Mouse (Mus musculus): Measurements from ENCODE around the gene Cdh15. TPM values are rescaled to one million over a fixed set of nuclear protein-coding genes. Genes with fewer than 3 reads are reported as not detected.

Gene Cdh15
- polyA plus RNA-seq, 1 experiment from 2014 or later: 0.11 TPM

DNA sequence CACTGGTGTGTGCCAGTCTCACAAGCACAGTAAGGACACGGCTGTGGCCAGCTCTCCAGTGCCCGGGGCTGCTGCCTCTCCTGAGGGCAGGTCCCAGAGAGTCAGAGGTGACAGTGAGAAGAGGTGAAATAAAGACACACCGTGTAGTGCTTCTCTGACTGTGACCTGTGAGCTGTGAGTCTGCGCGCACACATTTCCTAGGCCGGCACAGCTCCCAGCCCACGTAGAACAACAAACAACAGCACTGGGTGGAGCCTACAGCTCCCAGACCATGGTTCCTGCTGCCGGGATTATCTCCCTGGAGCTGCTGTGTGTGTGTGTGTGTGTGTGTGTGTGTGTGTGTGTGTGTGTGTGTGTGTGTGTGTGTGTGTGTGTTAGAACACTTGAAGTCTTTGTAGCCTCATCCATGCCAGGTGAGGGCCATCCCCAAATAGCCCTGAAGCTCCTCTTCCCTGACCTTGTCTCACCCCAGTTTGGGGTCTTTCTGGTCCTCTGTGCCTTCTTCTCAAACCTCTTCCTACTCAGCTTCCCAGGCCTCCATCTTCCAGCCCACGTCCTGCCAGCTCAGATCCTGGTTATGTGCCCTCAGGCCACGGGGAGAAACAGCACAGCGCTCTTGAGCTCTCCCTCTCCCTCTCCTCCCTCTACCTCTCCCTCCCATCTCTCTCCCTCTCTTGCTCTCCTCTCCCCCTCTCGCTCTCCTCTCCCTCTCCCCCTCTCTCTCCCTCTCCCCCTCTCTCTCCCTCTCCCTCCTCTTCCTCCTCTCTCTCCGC, 29.9 kb upstream of the Cdh15 start:
- 44% methylated on average over 13 of the region's 13 CpGs for WGBS
- H3K9me3 ChIP-seq (replicated peaks): no peaks in the 10 kb centered on the region
- no peaks in the 10 kb centered on the region for H3K4me1 ChIP-seq (replicated peaks)

DNA sequence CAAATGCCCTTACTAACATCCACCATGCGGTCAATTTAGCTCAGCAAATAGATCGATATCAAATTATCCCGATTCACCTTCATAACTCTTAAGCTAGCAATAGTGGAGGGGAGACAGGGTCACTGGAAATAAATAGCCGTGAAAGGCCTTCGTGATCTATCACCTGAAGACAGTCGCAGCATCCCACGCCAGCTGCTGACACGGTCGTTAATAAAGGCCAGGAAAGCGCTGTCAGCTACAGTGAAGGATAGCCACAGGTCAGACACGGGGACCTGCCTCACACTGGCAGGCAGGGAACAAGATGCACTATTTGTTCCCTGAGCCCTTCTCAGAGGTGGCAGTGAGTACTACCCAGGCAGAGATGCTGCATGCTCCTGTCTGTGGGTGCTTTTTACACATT, 28.0 kb upstream of the Cdh15 start:
- no peak for ATAC-seq (replicated peaks; ENCODE audit: insufficient number of reproducible peaks, insufficient read depth, low FRiP score, low read depth)
- Histone ChIP-seq H3K27ac (no peak overlapping the region), H3K27me3 (no peaks in the 10 kb centered on the region), H3K4me1 (replicated peaks) (no peaks in the 10 kb centered on the region), H3K4me2 (no peak overlapping the region), H3K9me3 (replicated peaks) (no peaks in the 10 kb centered on the region), H3K4me3 (no peak overlapping the region), H3K9ac (no peak overlapping the region), H3K36me3 (no peaks in the 10 kb centered on the region)
- WGBS: 61% methylated on average over 11 of the region's 11 CpGs

More for the DNA sequence above, 29.9 kb upstream of the Cdh15 start:
- Histone ChIP-seq H3K4me3 (no peak overlapping the region), H3K9ac (no peak overlapping the region), H3K27ac (no peak overlapping the region), H3K36me3 (no peaks in the 10 kb centered on the region), H3K4me2 (no peak overlapping the region), H3K27me3 (no peaks in the 10 kb centered on the region; the same call in 1 of the 2 replicates)
- ATAC-seq (replicated peaks; ENCODE audit: insufficient number of reproducible peaks, insufficient read depth, low FRiP score, low read depth): no peak

DNA sequence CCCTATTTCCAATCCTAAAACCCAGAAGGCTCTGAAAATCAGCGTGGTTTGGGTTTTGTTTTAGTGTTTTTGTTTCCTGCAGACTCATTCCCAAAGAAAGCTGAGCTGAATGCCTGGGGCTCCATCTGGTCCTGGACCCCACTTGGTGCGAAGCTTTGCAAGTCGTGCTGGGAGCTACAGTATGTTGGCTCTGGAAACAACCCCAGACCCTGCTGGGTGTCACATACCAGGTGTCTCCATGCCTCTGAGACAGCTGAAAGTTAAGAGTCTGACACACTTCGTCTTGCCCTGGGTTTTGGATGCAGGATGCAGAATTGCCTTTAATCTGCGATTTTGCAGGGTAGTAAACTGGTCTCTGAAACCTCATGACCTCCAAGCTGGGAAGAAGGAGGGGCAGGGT, 23.2 kb upstream of the Cdh15 start:
- WGBS: 35% methylated on average over 5 of the region's 5 CpGs
- H3K4me2 ChIP-seq: no peak overlapping the region
- ATAC-seq (replicated peaks; ENCODE audit: insufficient number of reproducible peaks, insufficient read depth, low FRiP score, low read depth): no peak
- H3K27ac ChIP-seq: no peak overlapping the region
- H3K4me1 ChIP-seq (replicated peaks): no peaks in the 10 kb centered on the region
- 0 out of 2 replicates have a peak, but pooled peaks cover 13% of the 10 kb centered on the region for H3K27me3 ChIP-seq
- no peaks in the 10 kb centered on the region for H3K36me3 ChIP-seq
- no peak overlapping the region for H3K4me3 ChIP-seq
- no peak overlapping the region for H3K9ac ChIP-seq
- no peaks in the 10 kb centered on the region for H3K9me3 ChIP-seq (replicated peaks)

DNA sequence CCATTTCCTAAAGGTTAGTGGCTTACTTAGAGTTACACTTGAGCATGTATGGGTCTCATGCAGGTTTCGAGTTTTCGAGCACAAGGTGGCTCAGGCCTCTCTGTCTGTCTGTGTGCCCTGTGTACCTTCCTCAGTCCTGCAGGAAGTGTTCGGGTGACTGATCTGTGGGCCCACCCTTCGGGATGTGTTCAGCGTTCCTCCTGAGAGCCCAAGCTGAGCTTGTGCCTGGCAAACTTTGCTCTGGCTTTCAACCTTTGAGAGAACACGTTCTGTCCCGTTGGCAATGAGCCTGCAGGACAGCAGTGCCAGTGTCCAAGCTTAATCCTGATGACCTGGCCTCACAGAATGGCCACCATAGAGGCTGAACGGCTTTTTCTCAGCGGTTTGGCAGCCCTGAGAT, 22.8 kb upstream of the Cdh15 start:
- no peaks in the 10 kb centered on the region for H3K36me3 ChIP-seq
- ATAC-seq (replicated peaks; ENCODE audit: insufficient number of reproducible peaks, insufficient read depth, low FRiP score, low read depth): no peak

DNA sequence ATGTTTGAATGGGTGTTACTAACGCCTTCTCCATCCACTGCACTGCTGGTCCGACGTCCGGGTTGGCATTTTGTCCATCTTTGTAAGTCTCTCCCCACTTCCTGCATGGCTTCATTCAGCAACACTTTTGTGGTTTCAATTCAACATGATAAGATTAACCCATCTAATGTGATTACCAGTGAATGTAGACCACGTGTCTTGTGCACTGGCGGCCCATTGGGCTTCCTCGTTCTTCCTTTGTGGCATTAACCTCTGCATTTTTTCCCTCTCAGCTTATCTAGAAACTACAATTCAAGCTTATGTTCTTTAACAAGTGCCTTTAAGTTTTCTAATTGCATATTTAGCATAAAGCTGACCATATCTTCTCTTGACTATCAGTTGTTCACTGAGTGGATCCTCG, 22.4 kb upstream of the Cdh15 start:
- no peak for ATAC-seq (replicated peaks; ENCODE audit: insufficient number of reproducible peaks, insufficient read depth, low FRiP score, low read depth)
- no peak overlapping the region for H3K27ac ChIP-seq
- no peak overlapping the region for H3K4me3 ChIP-seq
- H3K9me3 ChIP-seq (replicated peaks): no peaks in the 10 kb centered on the region
- no peak overlapping the region for H3K4me2 ChIP-seq
- H3K4me1 ChIP-seq (replicated peaks): no peaks in the 10 kb centered on the region
- H3K36me3 ChIP-seq: no peaks in the 10 kb centered on the region
- 58% methylated on average over 8 of the region's 8 CpGs for WGBS
- no peak overlapping the region for H3K9ac ChIP-seq
- H3K27me3 ChIP-seq: 0 out of 2 replicates have a peak, but pooled peaks cover 13% of the 10 kb centered on the region

More for the DNA sequence above, 22.8 kb upstream of the Cdh15 start:
- Histone ChIP-seq H3K4me2 (no peak overlapping the region), H3K9ac (no peak overlapping the region), H3K9me3 (replicated peaks) (no peaks in the 10 kb centered on the region), H3K4me3 (no peak overlapping the region), H3K27me3 (0 out of 2 replicates have a peak, but pooled peaks cover 13% of the 10 kb centered on the region), H3K4me1 (replicated peaks) (no peaks in the 10 kb centered on the region), H3K27ac (no peak overlapping the region)
- WGBS: 67% methylated on average over 9 of the region's 9 CpGs

DNA sequence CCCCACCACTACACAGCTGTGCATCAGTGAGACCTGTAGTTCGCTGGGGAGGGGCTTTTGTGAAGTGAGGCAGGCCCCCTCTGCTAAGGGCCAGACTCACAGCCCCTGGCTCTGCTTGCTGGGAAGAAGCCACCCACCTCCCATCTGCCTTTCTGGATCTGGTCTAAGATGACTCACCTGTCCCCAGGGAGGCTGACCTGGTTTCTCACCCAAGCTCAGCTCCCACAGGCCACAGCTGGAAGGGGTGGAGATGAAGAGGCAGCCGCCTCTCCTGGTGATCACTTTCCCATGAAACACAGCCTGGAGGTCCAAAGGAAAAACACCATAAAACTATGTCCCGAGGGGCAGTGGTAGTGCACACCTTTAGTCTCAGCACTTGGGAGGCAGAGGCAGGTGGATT, 18.4 kb upstream of the Cdh15 start:
- peaks cover 19% of the 10 kb centered on the region; the same call in 1 of the 2 replicates for H3K27me3 ChIP-seq

DNA sequence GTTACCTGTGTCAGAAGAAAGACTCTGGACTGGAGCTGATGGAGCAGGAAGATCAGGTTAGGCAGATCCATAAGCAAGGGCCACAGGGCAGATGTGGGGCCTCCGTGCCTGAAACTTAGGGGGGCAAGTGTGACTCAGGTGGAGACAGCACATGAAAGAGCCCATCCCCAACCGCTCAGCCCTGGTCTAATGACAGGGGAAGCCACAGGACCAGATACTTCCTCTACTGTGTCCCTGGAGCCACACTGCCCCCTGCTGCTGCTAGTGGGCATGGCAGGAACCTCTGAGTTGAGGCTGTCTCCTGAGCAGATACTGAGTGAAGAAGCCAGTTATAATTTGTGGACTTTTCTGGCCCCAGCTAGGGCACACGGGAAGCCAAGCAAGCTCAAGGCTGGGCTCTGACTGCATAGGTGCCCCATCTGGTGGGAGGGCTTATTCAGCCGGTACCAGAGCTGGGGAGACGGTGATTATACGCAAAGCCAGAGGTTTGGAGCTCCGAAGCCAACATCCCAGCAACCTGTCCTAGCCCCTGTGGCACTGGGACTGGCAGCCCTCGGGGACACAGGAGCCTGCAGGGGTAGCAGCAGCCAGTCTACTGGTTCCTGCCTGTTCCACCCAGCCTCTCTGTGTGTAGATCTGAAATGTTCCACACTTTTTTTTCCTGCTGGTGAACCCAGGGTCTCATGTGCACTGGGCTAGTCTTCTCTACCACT, 17.3 kb upstream of the Cdh15 start:
- Histone ChIP-seq H3K27ac (no peak overlapping the region), H3K4me2 (no peak overlapping the region), H3K9me3 (replicated peaks) (no peaks in the 10 kb centered on the region), H3K36me3 (no peaks in the 10 kb centered on the region), H3K27me3 (peaks cover 19% of the 10 kb centered on the region; the same call in 1 of the 2 replicates), H3K4me1 (replicated peaks) (no peaks in the 10 kb centered on the region), H3K4me3 (no peak overlapping the region), H3K9ac (no peak overlapping the region)
- peak; percentile 68 for ATAC-seq (replicated peaks; ENCODE audit: insufficient number of reproducible peaks, insufficient read depth, low FRiP score, low read depth)
- WGBS: 44% methylated on average over 8 of the region's 8 CpGs

More for the DNA sequence above, 18.4 kb upstream of the Cdh15 start:
- WGBS: 77% methylated on average over 3 of the region's 3 CpGs
- Histone ChIP-seq H3K9ac (no peak overlapping the region), H3K27ac (no peak overlapping the region), H3K4me3 (no peak overlapping the region), H3K4me1 (replicated peaks) (no peaks in the 10 kb centered on the region), H3K4me2 (no peak overlapping the region), H3K9me3 (replicated peaks) (no peaks in the 10 kb centered on the region), H3K36me3 (no peaks in the 10 kb centered on the region)
- no peak for ATAC-seq (replicated peaks; ENCODE audit: insufficient number of reproducible peaks, insufficient read depth, low FRiP score, low read depth)

DNA sequence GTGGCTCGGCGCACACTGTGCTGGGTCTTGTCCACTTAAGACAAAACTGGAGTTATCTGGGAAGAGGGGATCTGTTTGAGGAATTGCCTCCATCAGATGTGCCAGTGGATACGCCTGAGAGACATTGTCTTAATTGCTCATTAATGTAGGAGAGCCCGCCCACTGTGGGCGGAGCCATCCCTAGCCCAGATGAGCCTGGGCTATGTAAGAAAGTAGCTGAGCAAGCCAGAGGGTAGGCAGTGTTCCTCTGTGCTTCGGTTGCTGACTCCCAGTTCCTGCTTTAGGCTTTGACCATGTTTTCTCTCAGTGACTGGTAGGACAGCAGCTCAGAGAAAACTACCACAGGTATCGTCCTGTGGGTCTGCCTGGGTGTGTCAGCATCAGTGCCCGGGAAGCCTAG, 13.3 kb upstream of the Cdh15 start:
- Histone ChIP-seq H3K36me3 (no peaks in the 10 kb centered on the region), H3K27me3 (peaks cover 11% of the 10 kb centered on the region; the same call in 1 of the 2 replicates), H3K27ac (no peak overlapping the region), H3K9ac (no peak overlapping the region), H3K4me2 (no peak overlapping the region), H3K4me3 (no peak overlapping the region), H3K9me3 (replicated peaks) (no peaks in the 10 kb centered on the region), H3K4me1 (replicated peaks) (no peaks in the 10 kb centered on the region)
- 82% methylated on average over 8 of the region's 8 CpGs for WGBS
- ATAC-seq (replicated peaks; ENCODE audit: insufficient number of reproducible peaks, insufficient read depth, low FRiP score, low read depth): no peak

DNA sequence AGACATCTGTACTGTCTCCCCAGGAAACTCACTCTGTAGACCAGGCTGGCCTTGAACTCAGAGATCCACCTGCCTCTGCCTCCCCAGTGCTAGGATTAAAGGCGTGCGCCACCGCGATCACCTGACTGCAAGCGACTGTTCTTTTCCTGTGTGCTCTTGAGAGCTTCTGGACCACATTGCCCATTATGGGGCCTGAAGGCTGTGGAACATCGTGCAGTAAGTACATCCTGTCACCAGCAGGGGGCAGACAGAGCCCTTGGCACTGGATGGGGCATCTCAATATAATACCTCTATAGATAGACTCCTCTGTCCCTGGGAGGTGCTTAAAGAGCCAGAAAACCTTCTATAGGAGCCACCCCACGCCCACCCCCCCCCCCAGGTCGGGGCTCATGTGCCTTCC, 12.8 kb upstream of the Cdh15 start:
- Histone ChIP-seq H3K9ac (no peak overlapping the region), H3K4me2 (no peak overlapping the region), H3K9me3 (replicated peaks) (no peaks in the 10 kb centered on the region), H3K4me1 (replicated peaks) (no peaks in the 10 kb centered on the region), H3K27me3 (peaks cover 10% of the 10 kb centered on the region; the same call in 1 of the 2 replicates), H3K27ac (no peak overlapping the region), H3K4me3 (no peak overlapping the region), H3K36me3 (no peaks in the 10 kb centered on the region)
- 20% methylated on average over 8 of the region's 8 CpGs for WGBS
- no peak for ATAC-seq (replicated peaks; ENCODE audit: insufficient number of reproducible peaks, insufficient read depth, low FRiP score, low read depth)

DNA sequence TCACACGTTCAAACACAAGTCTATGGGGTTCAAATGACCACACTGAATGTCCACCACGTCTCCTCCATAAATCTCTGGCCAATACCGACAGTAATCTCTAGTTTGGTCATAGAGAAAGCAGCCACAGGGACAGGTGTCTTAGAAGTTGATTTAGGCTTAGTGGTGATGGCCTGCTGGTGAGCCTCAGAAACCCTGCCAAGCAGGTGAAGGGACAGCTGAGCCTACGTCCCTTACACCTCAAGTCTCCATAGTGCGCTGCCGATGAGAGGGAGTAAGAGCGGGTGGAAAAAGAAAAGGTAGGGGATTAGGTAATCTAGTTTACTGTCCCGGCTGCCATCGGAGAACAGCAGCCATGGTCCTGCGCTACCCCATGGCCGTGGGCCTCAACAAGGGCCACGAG, 11.6 kb upstream of the Cdh15 start:
- no peaks in the 10 kb centered on the region for H3K9me3 ChIP-seq (replicated peaks)
- 86% methylated on average over 12 of the region's 12 CpGs for WGBS
- no peak for ATAC-seq (replicated peaks; ENCODE audit: insufficient number of reproducible peaks, insufficient read depth, low FRiP score, low read depth)
- H3K27me3 ChIP-seq: peaks cover 8% of the 10 kb centered on the region; the same call in 1 of the 2 replicates
- H3K4me1 ChIP-seq (replicated peaks): no peaks in the 10 kb centered on the region
- H3K9ac ChIP-seq: no peak overlapping the region
- H3K4me3 ChIP-seq: no peak overlapping the region
- H3K4me2 ChIP-seq: no peak overlapping the region
- no peaks in the 10 kb centered on the region for H3K36me3 ChIP-seq
- no peak overlapping the region for H3K27ac ChIP-seq

DNA sequence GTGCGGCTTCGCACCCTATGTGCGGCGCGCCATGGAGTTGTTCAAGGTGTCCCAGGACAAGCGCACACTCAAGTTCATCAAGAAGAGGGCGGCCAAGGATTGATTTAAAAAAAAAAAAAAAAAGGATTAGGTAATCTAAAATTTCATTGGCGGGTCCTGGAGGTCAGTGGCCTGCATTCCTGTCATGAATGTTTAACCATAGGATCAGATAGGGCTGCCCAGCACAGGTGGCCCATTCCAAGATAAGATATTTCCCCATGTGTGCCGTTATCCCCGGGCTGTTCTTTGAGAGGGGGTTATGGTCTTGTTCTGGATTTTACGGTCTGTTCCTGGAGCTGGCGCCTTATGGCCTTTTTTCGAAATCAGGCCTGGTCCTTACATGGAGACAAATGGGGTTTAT, 11.1 kb upstream of the Cdh15 start:
- H3K9ac ChIP-seq: no peak overlapping the region
- 0 out of 2 replicates have a peak, but pooled peaks cover 5% of the 10 kb centered on the region for H3K27me3 ChIP-seq
- H3K4me3 ChIP-seq: no peak overlapping the region
- H3K36me3 ChIP-seq: no peaks in the 10 kb centered on the region
- H3K9me3 ChIP-seq (replicated peaks): no peaks in the 10 kb centered on the region
- H3K27ac ChIP-seq: no peak overlapping the region
- ATAC-seq (replicated peaks; ENCODE audit: insufficient number of reproducible peaks, insufficient read depth, low FRiP score, low read depth): no peak
- no peaks in the 10 kb centered on the region for H3K4me1 ChIP-seq (replicated peaks)
- H3K4me2 ChIP-seq: no peak overlapping the region
- WGBS: 83% methylated on average over 13 of the region's 13 CpGs

All from heart, embryonic 15.5 days (tissue).